Mouse (Mus musculus): ENCODE data around the gene Plekha7.

The Plekha7 gene

DNA sequence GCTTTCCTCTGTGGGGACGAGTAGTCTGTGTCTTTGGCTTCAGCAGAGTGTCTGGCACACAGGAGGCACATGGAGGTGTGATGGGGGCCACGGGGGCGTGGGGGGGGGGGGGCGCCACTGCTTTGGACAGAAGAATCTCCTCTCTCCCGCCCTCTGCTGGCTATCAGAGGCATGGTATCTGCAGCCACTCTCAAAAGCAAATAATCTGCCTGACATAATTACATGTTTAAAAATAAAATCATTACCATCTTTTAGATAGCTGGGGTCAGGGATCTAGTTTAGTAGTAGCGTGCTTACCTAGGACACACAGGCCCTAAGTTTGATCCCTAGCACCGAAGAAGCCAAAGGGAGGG lies 60.8 kb downstream of the Plekha7 start:
- DNase-seq, result no peak

GRCm38 (mm10) chr7:116246696-116247376 lies 61.3 kb downstream of the Plekha7 start:
- no peak for DNase-seq

DNA sequence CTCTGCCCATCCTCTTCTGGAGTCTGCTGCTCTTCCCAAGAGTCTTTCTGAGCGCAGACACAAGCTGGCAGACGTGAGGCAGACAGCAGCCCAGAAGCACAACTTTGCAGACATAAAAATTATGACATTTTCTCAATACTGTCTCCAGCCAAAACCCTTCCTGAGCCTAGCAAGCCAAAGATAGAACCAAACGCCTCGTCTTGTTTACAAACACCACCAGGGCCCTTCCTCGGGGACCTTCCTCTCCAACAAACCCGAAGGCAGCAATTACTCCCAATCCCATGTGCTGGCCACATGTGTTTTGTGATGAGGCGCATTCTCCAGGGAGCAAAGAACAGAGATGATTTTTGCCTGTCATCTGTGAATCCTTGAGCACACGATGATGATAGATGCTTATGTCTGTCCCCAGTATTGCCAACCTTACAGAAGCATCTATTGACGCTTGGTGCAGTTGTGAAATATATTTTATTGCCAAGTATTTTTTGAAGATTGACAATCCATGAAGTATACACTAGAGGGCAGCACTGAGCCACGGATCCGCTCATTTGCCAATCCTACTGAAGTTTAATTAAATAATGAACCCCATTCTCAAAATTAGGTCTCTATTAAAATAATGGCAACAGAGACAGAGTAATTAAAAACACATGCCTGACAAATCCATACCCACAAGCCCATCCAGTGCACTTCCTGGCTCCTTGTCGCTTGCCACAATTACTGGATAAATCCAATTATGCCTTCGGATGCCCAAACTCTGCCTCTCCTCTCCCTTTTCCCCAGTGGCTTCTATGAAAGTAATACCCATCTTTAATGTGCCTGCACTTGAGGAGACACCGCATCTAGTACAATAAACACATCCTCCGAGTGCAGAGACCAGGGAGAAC lies 62.1 kb downstream of the Plekha7 start:
- no peak for DNase-seq

DNA sequence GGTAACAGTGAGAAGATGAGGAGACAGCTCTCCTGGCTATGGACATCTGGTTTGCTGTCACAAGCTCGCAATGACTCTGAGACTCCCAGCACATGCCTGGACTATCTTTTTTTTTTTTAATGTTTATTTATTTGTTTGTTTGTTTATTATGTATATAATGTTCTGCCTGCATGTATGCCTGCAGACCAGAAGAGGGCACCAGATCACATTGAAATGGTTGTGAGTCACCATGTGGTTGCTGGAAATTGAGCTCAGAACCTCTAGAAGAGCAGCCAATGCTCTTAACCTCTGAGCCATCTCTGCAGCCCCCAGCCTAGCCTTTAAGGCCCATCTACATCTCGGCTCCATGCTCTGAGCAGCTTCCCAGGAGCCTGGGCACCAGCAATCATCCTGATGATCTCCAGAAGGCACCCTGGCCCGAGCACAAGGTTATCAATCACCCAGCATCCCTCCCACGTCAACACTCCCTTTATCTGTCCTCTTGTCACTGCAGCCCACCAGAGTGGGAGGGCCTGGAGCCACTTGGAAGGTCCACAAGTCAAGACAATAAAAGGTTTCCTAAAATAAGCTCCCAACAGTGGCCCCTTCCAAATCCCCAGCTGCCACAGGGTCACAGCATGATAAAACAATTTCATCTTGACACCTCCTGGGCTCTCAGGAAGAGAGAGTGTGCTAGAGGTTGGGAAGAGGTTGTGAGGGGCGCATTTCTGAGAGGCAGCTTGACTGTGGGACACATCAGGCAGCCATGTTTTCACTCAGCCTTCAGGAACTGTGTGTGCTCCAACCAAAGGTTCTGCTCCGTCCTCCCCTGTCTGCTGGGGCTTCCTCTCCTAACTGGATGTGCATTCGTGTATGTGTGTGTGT lies 63.6 kb downstream of the Plekha7 start:
- DNase-seq, result no peak

DNA sequence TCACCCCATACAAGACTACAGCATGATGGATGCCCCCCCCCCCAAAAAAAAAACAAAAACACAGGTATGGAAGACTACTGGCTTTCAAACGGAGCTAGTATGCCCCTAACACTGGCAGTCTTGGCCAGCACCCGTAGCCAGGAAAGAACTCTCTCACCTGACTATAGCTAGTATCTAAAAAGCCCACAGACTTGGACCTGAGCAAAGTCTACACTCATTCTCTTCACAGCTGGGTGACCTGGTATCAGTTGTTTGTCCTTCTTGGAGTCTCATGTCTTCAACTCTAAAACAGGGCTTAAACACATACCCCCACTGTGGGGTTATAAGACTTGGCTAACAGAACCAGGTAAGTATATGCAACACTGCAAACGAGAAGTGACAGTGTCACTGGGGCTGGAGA lies 65.4 kb downstream of the Plekha7 start:
- DNase-seq, result no peak

DNA sequence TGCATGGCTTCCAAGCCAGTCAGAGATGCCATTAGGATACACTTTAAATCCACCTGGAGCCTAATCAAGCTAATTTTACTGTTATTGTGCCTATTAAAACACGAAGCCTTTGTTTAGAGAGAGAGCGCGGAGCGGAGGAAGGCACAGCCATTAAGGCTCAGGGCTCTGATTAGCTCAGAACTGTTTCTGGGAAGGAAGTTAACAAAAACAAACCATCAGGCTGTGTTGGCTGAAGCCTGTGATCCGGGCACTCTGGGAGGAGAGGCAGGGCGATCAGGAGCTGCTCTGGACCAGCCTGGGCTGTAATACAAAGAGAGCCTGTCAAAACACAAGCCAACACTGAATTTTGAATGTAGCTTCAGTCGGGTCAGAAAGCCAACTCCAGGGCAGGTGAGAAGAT lies 66.6 kb downstream of the Plekha7 start:
- no peak for DNase-seq

DNA sequence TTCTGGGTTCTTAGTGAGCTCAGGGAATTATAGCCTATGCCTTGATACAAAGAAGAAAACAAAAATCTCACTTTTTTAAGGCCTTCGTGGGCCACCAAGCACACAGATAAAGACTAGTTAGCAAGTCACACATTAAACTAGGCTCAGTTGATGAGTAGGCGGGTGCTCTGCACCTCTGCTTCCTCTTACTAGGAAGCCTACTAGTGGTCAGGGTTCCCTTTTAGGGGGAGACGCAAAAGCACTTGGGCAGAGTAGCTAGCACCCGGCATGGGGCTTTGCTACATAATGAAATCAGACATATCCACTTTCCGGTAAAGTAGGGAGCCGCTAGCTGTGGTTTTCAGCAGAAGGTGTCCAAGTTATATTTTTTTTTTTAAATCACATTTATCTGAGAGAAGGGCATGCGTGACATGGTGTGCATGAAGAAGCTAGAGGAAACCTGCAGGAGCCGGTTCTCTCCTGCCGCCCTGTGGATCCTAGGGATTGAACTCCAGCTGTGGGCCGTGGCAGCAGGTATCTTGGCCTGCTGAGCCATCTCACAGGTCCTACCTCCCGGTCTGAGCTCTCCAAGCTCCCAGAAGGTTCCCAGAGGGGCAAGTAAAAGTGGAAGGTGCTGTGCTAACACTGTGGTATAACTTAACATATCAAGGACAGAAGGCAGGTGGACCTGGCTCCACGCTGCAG lies 67.2 kb downstream of the Plekha7 start:
- no peak for DNase-seq

GRCm38 (mm10) chr7:116240353-116240752 lies 67.8 kb downstream of the Plekha7 start:
- no peak for DNase-seq

DNA sequence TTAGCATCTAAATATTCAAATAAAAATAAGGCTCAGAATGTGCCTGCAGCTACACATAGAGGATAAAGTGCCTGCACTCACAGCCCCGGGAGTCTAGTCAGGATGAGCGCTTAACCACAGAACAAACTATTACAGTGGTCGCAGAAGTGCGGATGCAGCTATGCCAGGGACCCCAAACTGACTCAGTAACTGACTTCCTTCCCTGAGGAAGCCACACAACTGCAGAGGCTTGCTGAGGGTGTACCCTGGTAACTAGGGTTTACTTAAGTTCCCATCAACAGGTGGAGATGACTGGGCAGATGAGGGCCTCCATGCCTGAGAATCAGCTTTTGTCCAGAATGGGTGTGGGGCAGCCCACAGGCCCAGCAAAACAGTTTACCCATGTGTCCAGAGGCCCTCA lies 69.9 kb downstream of the Plekha7 start:
- peak; percentile 43 to 65 for DNase-seq

DNA sequence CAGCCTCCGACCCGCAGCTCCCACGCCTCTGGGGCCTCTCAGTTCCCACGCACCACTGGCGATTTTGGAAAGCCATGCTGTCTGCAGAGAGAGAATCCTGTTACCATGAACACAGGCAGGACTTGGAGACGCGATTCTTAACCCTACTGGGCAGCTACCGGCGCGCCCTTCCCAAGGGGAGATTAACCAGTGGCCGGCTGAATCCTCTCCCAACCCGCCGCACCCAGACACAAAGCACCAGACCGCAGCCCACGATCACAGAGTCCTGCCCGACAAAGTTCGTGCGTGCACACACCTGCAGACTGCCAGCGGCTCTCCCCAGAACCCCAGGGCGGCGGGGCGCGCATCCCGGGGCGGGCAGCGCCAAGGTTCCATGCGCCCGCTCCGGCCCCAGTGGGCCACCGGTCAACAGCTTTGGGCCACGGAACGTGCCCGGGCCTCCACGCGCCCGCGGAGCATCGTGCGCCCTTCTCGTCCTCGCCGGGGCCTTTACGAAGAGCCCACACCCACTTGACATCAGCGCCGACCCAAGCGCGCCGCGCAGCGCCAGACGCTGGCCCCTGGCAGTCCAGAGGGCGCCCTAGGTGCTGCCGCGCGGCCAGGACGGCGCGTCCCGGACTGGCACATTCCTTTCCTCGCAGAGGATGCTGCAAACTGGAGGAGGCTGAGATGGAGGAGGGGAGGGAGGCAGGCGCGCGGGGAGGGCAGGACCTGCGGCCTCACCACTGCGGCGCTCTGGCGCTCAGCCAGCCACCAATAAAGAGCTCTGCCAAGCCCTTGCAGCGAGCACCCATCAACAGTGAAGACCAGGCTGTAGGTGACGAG lies 70.8 kb downstream of the Plekha7 start:
- DNase-seq, result peak; percentile 39 to 51

- DNase-seq, result no peak
Observed at GRCm38 (mm10) chr7:116236608-116237007, 71.6 kb downstream of the Plekha7 start.

GRCm38 (mm10) chr7:116234287-116234806 lies 73.8 kb downstream of the Plekha7 start:
- DNase-seq, result no peak

DNA sequence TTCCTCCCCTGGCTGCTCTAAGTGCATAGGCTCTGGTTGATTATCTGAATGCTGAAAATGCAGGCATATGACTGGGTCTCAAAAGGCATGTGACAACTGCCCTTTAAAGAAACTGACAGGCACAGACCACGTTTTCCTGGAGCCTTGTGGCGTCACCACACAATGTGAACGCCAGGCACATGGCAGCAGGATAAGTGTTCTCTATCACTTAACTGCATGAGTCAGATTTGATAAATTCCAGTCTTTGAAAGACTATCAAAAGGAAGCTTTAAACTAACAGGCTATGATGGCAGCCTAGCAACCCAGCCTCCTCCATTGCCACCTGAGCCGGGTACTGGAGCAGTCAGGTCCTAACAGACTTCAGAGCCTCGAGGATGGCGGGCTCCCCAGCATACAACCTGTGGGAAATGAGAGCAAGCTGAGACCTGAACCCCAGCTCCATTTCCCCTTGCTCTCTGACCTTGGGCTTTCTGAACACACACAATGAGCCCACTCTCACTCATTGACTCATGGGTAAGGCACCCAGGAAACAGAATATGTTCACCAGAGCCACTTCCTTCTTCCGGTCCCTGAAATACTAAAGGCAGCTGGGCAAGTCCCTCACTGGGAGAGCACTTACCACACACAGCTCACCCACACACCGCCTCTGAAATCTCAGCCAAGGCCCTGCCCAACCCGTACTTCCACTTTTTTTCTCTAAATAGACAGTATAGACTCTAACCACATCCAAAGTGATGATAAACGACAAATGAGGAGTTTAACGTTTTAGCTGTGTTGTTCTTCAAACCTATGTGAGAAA lies 77.2 kb downstream of the Plekha7 start:
- peak; percentile 40 to 45 for DNase-seq

DNA sequence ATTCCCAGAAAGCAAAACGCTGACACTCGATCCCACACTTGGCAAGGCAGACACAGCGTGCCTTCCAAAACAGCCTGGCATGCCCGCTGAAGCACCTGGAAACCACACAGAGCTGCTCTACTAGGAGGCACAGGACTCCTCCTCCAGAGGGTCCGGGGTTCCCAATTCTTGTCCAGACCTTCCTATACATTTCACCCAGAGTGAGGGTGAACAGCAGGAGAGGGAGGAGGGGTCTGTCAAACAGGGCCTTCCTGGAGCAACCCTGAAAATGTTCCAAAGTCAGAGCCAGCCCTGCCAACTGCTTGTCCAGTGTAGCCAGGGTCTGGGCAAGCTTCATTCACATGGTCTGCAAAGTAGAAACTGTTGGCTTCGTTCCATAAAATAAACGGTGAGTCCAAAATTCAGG lies 81.3 kb downstream of the Plekha7 start:
- DNase-seq, result no peak

DNA sequence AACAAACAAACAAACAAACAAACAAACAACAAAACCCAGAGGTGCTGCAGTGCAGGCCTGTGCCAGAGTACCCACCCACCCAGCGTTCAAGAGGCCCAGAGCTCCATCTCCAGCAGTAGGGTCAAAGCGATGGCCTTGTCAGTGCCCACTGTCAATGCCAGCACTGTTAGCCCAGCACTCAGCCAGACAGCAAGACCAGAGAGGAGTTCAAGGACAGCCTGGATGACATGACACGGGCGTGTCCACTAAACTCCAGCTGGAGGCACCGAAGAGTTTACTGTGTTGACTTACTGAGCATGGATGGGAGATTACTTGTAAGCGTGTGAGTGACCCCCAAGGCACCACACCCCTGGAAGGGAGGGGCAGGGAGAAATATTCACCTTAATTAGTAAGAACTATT lies 81.9 kb downstream of the Plekha7 start:
- no peak for DNase-seq

DNA sequence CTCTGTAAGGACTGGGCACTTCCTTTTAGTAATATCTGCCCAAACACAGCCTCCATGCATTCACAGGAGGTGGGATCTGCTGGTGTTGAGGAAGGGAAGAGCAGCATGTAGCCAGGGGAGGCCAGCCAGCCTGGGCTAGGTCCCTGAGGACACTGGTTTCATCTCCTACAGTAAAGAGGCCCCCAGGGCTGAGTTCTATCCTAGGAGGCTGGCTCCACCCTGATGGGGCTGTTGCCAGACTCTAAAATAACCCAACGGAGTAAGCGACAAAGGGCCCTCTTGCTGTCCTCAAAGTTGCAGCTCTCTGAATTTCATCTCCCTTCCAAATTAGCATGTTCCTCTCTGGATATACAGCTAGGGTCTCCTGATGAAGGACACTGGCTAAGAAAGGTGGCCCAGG lies 83.6 kb downstream of the Plekha7 start:
- DNase-seq, result no peak

GRCm38 (mm10) chr7:116223010-116223783 lies 85.0 kb downstream of the Plekha7 start:
- DNase-seq, result no peak

GRCm38 (mm10) chr7:116222288-116223009 lies 85.7 kb downstream of the Plekha7 start:
- DNase-seq, result no peak

DNA sequence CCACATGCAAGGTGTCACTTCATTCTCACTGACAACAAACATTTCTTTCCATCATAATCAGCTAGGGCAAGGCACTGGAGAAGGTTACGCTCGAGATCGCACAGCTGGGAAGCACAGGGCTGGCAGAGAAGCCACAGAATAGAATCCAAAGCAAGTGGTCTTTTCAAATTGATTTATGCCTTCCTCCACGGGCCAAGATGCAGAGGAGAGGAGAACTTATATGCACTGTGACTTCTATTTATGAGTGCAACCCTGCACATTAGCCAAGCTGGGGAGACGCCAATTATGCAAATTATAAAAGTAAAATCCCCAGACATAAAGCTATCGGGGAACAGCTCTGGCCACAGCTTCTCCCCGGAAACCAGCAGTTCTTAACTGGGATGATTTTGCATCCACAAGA lies 86.3 kb downstream of the Plekha7 start:
- no peak for DNase-seq

All from thymus, postnatal 36 days (tissue).